Mouse (Mus musculus) heart, adult 18-20 months (tissue): ENCODE results near the gene Lrp6. TPM values are rescaled to one million over a fixed set of nuclear protein-coding genes. Genes with fewer than 3 reads are reported as not detected.

Experiments
- DNase-seq, 2 experiments: peaks; one replicate each; pipeline ENCODE4 v3.0.0; 2021 to 2022; ENCODE audit warnings: mixed read lengths in 1 of 2
- total RNA-seq, 2 experiments: library from RNA; stranded (reverse); gene quantifications; 2 replicates each; pipeline ENCODE4 v1.2.3; 2021

The Lrp6 gene
- total RNA-seq, 2 experiments from 2014 or later: 46.0 to 47.9 TPM

GRCm38 (mm10) chr6:134575288-134575741 lies 8.6 kb upstream of the Lrp6 start:
- peak in 1 of 2 experiments; percentile 60 for DNase-seq

- DNase-seq: no peak
Observed at GRCm38 (mm10) chr6:134567986-134568556, 1.3 kb upstream of the Lrp6 start.

GRCm38 (mm10) chr6:134566248-134566817 lies 432 bp downstream of the Lrp6 start:
- DNase-seq: no peak

GRCm38 (mm10) chr6:134565606-134566247 lies 1.0 kb downstream of the Lrp6 start:
- peak in 1 of 2 experiments; percentile 56 for DNase-seq

- DNase-seq: no peak
Observed at GRCm38 (mm10) chr6:134564539-134564938, 2.2 kb downstream of the Lrp6 start.

GRCm38 (mm10) chr6:134559635-134560034 lies 7.1 kb downstream of the Lrp6 start:
- DNase-seq: no peak

- DNase-seq: no peak
Observed at GRCm38 (mm10) chr6:134558546-134559129, 8.1 kb downstream of the Lrp6 start.

GRCm38 (mm10) chr6:134557043-134557442 lies 9.7 kb downstream of the Lrp6 start:
- no peak for DNase-seq

- peak; percentile 44 to 73 for DNase-seq
Observed at GRCm38 (mm10) chr6:134556185-134556950, 10.4 kb downstream of the Lrp6 start.

- no peak for DNase-seq
Observed at GRCm38 (mm10) chr6:134555178-134555577, 11.6 kb downstream of the Lrp6 start.

GRCm38 (mm10) chr6:134554230-134554629 lies 12.5 kb downstream of the Lrp6 start:
- no peak for DNase-seq

- DNase-seq: no peak
Observed at GRCm38 (mm10) chr6:134551007-134551406, 15.8 kb downstream of the Lrp6 start.

GRCm38 (mm10) chr6:134550396-134550795 lies 16.4 kb downstream of the Lrp6 start:
- DNase-seq: no peak

GRCm38 (mm10) chr6:134544843-134545242 lies 21.9 kb downstream of the Lrp6 start:
- no peak for DNase-seq

- no peak for DNase-seq
Observed at GRCm38 (mm10) chr6:134544093-134544492, 22.7 kb downstream of the Lrp6 start.

GRCm38 (mm10) chr6:134543607-134544006 lies 23.2 kb downstream of the Lrp6 start:
- no peak for DNase-seq

- no peak for DNase-seq
Observed at GRCm38 (mm10) chr6:134542374-134542773, 24.4 kb downstream of the Lrp6 start.

GRCm38 (mm10) chr6:134540161-134540560 lies 26.6 kb downstream of the Lrp6 start:
- DNase-seq: no peak

GRCm38 (mm10) chr6:134539459-134539858 lies 27.3 kb downstream of the Lrp6 start:
- no peak for DNase-seq

- no peak for DNase-seq
Observed at GRCm38 (mm10) chr6:134538805-134539204, 28.0 kb downstream of the Lrp6 start.

- no peak for DNase-seq
Observed at GRCm38 (mm10) chr6:134537461-134538117, 29.2 kb downstream of the Lrp6 start.

- DNase-seq: no peak
Observed at GRCm38 (mm10) chr6:134535169-134535568, 31.6 kb downstream of the Lrp6 start.
